18 mouse cellular contexts compared by ENCODE assay signal in the genomic region with DNA sequence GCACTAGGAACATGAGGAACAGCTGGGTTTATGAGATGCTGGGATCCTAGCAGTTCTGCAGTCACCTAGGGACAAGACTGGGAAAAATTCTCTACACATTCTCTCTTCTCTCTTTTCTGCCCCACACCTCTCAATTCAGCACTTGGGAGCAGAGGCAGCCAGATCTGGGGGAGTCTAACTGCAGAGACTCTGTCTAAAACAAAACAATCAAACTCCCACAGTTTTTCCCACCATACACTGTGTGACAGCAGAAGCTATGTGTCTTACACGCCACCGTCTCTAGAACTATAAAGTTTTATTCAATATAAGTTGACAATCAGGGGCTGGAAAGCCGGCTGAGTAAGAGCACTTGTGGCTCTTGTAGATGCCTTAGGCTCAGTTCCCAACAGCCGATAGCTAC. TPM values are rescaled to one million over a fixed set of nuclear protein-coding genes. Genes with fewer than 3 reads are reported as not detected.
A peak's percentile ranks its signal among the peaks of the same experiment; 100 is the strongest.
DNase-seq lines count a peak whose midpoint lies in the region; ATAC-seq lines count a peak whose summit lies in the region.
"Had no signal": no experiment of that assay in that cellular context is flagged by ENCODE, and none has a peak within 500 bp of the region (broad histone marks: within the 10 kb centered on the region; RNA-seq: fewer than 3 reads in every experiment).

No protein-coding gene starts in this region.

- no peak for DNase-seq in frontal cortex, postnatal 14 days (ENCODE audit: low spot score in 2 of 2)
- peak; percentile 28 for DNase-seq in left cerebral cortex, adult 11 months (ENCODE audit: low spot score)
- DNase-seq in left cerebral cortex, postnatal 10 days (ENCODE audit: extremely low spot score in 1 of 2, low spot score in 2 of 2), result no peak
- peak; percentile 42 to 48 for DNase-seq in right cerebral cortex, adult 2 months (ENCODE audit: low spot score in 2 of 2)
- no peak for DNase-seq in right cerebral cortex, postnatal 14 days
- DNase-seq: adrenal gland, adult 8-10 months; adrenal gland, postnatal 25 days; cerebellum, adult 18-20 months; cerebellum, adult 9-10 months; cerebellum, postnatal 14 days; gastrocnemius, adult 2 months; gastrocnemius, postnatal 14 days; heart, adult 2 months had no signal

- intact Hi-C loops in left cerebral cortex, postnatal 10 days (cut with DNase I), result no loop called here

- ATAC-seq in frontal cortex, adult (ENCODE audit: low TSS enrichment), result peak; percentile 89
- ATAC-seq: activated CD4-positive, CD25-positive, alpha-beta regulatory T cell, adult 4 months; forebrain, embryonic 13.5 days; forebrain, embryonic 16.5 days had no signal

RNA-seq across cellular contexts. Expression of gene Grik4, which starts 43.7 kb away (rescaled TPM):
- total RNA-seq in left cerebral cortex, postnatal 10 days (2021), result 10 to 100 TPM; 13.4 to 14.5 TPM
- total RNA-seq: hematopoietic stem cell, adult 5-6 weeks had no signal

Comparison
In these comparisons a context has a peak if more than half of its experiments do, and no peak if none do; other contexts are left out.
1. DNase-seq: peak in left cerebral cortex, adult 11 months (single experiment) and right cerebral cortex, adult 2 months (2 of 2); none in frontal cortex, postnatal 14 days (0 of 2), left cerebral cortex, postnatal 10 days (0 of 2) and right cerebral cortex, postnatal 14 days (single experiment).